In genomic region chr5:48333407-48333806, GRCm38 (mm10) we compare ENCODE assay signal across 25 mouse cellular contexts. TPM values are rescaled to one million over a fixed set of nuclear protein-coding genes. Genes with fewer than 3 reads are reported as not detected.
DNase-seq lines count a peak whose midpoint lies in the region; ATAC-seq and TF ChIP-seq lines count a peak whose summit lies in the region.
"Had no signal": no experiment of that assay in that cellular context is flagged by ENCODE, and none has a peak within 500 bp of the region (broad histone marks: within the 10 kb centered on the region; RNA-seq: fewer than 3 reads in every experiment).

No protein-coding gene starts in this region.

- H3K4me2 ChIP-seq in kidney, embryonic 15.5 days: no peak overlapping the region
- no peak overlapping the region for H3K4me2 ChIP-seq in lung, embryonic 14.5 days
- no peak overlapping the region for H3K4me2 ChIP-seq in midbrain, embryonic 13.5 days (replicated peaks)
- H3K4me2 ChIP-seq: embryonic facial prominence, embryonic 12.5 days; embryonic facial prominence, embryonic 15.5 days; heart, embryonic 12.5 days; heart, embryonic 15.5 days; hindbrain, embryonic 15.5 days had no signal

- 88% methylated on average over 3 of the region's 3 CpGs for WGBS in kidney, embryonic 15.5 days
- 79% methylated on average over 3 of the region's 3 CpGs for WGBS in lung, embryonic 14.5 days
- 89% methylated on average over 3 of the region's 3 CpGs for whole genome bisulfite sequencing in midbrain, embryonic 13.5 days
- 89% methylated on average over 3 of the region's 3 CpGs for WGBS in midbrain, embryonic 10.5 days

- H3K27me3 ChIP-seq in kidney, embryonic 15.5 days: no peaks in the 10 kb centered on the region
- H3K27me3 ChIP-seq in lung, embryonic 14.5 days (ENCODE audit: insufficient read depth, low read length): no peaks in the 10 kb centered on the region
- H3K27me3 ChIP-seq in midbrain, embryonic 13.5 days: peaks cover 64% of the 10 kb centered on the region
- peaks cover 94% of the 10 kb centered on the region for H3K27me3 ChIP-seq in midbrain, embryonic 10.5 days (ENCODE audit: low read depth, poor library complexity, severe bottlenecking)
- H3K27me3 ChIP-seq: embryonic facial prominence, embryonic 12.5 days; embryonic facial prominence, embryonic 15.5 days; heart, embryonic 12.5 days; heart, embryonic 15.5 days; hindbrain, embryonic 15.5 days had no signal

- DNase-seq in kidney, postnatal 4 days: no peak
- no peak for DNase-seq in lung, embryonic 14.5 days
- DNase-seq in lung, postnatal 25 days (ENCODE audit: low spot score): no peak
- no peak for DNase-seq in midbrain, embryonic 10.5 days (ENCODE audit: low spot score)
- DNase-seq in left cerebral cortex, adult 8-10 months (ENCODE audit: low spot score in 2 of 2): no peak
- DNase-seq: cerebellum, adult 11 months; cerebellum, adult 2 months; cerebellum, adult 9-11 months; cerebellum, postnatal 25 days; forebrain, postnatal 0 days; gastrocnemius, adult 2 months; gastrocnemius, postnatal 14 days; heart, adult 18-20 months; heart, postnatal 10 days; heart, postnatal 36 days had no signal

- H3K36me3 ChIP-seq in kidney, embryonic 15.5 days: no peaks in the 10 kb centered on the region
- H3K36me3 ChIP-seq in lung, embryonic 14.5 days (ENCODE audit: insufficient read depth): no peaks in the 10 kb centered on the region
- no peaks in the 10 kb centered on the region for H3K36me3 ChIP-seq in midbrain, embryonic 13.5 days
- no peaks in the 10 kb centered on the region for H3K36me3 ChIP-seq in midbrain, embryonic 10.5 days
- H3K36me3 ChIP-seq: embryonic facial prominence, embryonic 12.5 days; embryonic facial prominence, embryonic 15.5 days; heart, embryonic 12.5 days; heart, embryonic 15.5 days; hindbrain, embryonic 10.5 days; hindbrain, embryonic 15.5 days had no signal

- no peak for TF ChIP-seq CTCF in lung, embryonic 14.5 days (IDR thresholded peaks at IDR 0.05; ENCODE audit: low read depth)

- H3K4me3 ChIP-seq in kidney, embryonic 15.5 days (replicated peaks): no peak overlapping the region
- no peak overlapping the region for H3K4me3 ChIP-seq in lung, embryonic 14.5 days (ENCODE audit: low read depth, low read length)
- no peak overlapping the region for H3K4me3 ChIP-seq in midbrain, embryonic 13.5 days (replicated peaks)
- no peak overlapping the region for H3K4me3 ChIP-seq in midbrain, embryonic 10.5 days
- H3K4me3 ChIP-seq: embryonic facial prominence, embryonic 12.5 days; embryonic facial prominence, embryonic 15.5 days; gastrocnemius, adult 2 months; heart, embryonic 12.5 days; heart, embryonic 15.5 days; hindbrain, embryonic 10.5 days; hindbrain, embryonic 15.5 days had no signal

- no peaks in the 10 kb centered on the region for H3K9me3 ChIP-seq in kidney, embryonic 15.5 days (replicated peaks)
- no peaks in the 10 kb centered on the region for H3K9me3 ChIP-seq in lung, embryonic 14.5 days (ENCODE audit: low read depth, low read length)
- H3K9me3 ChIP-seq in midbrain, embryonic 13.5 days: no peaks in the 10 kb centered on the region
- no peaks in the 10 kb centered on the region for H3K9me3 ChIP-seq in midbrain, embryonic 10.5 days (replicated peaks)
- H3K9me3 ChIP-seq: embryonic facial prominence, embryonic 12.5 days; embryonic facial prominence, embryonic 15.5 days; heart, embryonic 12.5 days; heart, embryonic 15.5 days; hindbrain, embryonic 10.5 days; hindbrain, embryonic 15.5 days had no signal

- no peak overlapping the region for H3K9ac ChIP-seq in kidney, embryonic 15.5 days
- no peak overlapping the region for H3K9ac ChIP-seq in lung, embryonic 14.5 days
- no peak overlapping the region for H3K9ac ChIP-seq in midbrain, embryonic 13.5 days (replicated peaks)
- H3K9ac ChIP-seq: embryonic facial prominence, embryonic 12.5 days; embryonic facial prominence, embryonic 15.5 days; forebrain, postnatal 0 days; heart, embryonic 12.5 days; heart, embryonic 15.5 days; hindbrain, embryonic 15.5 days had no signal

- peaks cover 16% of the 10 kb centered on the region for H3K4me1 ChIP-seq in kidney, embryonic 15.5 days
- 0 out of 2 replicates have a peak, but pooled peaks cover 4% of the 10 kb centered on the region for H3K4me1 ChIP-seq in lung, embryonic 14.5 days (ENCODE audit: insufficient read depth)
- peaks cover 7% of the 10 kb centered on the region for H3K4me1 ChIP-seq in midbrain, embryonic 13.5 days (replicated peaks)
- peaks cover 16% of the 10 kb centered on the region for H3K4me1 ChIP-seq in midbrain, embryonic 10.5 days
- H3K4me1 ChIP-seq: embryonic facial prominence, embryonic 15.5 days; heart, embryonic 12.5 days; heart, embryonic 15.5 days; hindbrain, embryonic 15.5 days had no signal

- peak; percentile 23 for ATAC-seq in kidney, embryonic 15.5 days (replicated peaks; ENCODE audit: low FRiP score)
- ATAC-seq in lung, embryonic 14.5 days (ENCODE audit: insufficient read depth): peak; percentile 67; the same call in 1 of the 2 replicates
- ATAC-seq in midbrain, embryonic 13.5 days: peak; percentile 9; the same call in 1 of the 2 replicates
- ATAC-seq: CD4-positive, CD25-positive, alpha-beta regulatory T cell, adult 4 months; forebrain, embryonic 14.5 days; forebrain, postnatal 0 days had no signal

- no peak overlapping the region for H3K27ac ChIP-seq in kidney, embryonic 15.5 days
- no peak overlapping the region for H3K27ac ChIP-seq in lung, embryonic 14.5 days (ENCODE audit: low read depth)
- no peak overlapping the region for H3K27ac ChIP-seq in midbrain, embryonic 13.5 days
- H3K27ac ChIP-seq in midbrain, embryonic 10.5 days (replicated peaks): no peak overlapping the region
- H3K27ac ChIP-seq: embryonic facial prominence, embryonic 12.5 days; embryonic facial prominence, embryonic 15.5 days; gastrocnemius, adult 2 months; heart, embryonic 15.5 days; hindbrain, embryonic 10.5 days; hindbrain, embryonic 15.5 days had no signal

RNA-seq across cellular contexts. Expression of gene 5730480H06Rik, which starts 5.7 kb away (rescaled TPM):
- polyA plus RNA-seq in kidney, embryonic 15.5 days (2015; fragmentation: Nextera tagmentation; extraction: Ambion mirVana): 23.9 and 27.9 TPM in 2 replicates
- 22.8 and 23.5 TPM in 2 replicates for polyA plus RNA-seq in lung, embryonic 14.5 days (2014; fragmentation: Nextera tagmentation; extraction: Ambion mirVana)
- polyA plus RNA-seq in midbrain, embryonic 13.5 days (2015; fragmentation: Nextera tagmentation; extraction: Ambion mirVana): 20.4 and 20.5 TPM in 2 replicates
- 26.6 and 26.8 TPM in 2 replicates for polyA plus RNA-seq in midbrain, embryonic 10.5 days (2016; fragmentation: Nextera tagmentation; extraction: Ambion mirVana)
- total RNA-seq in left cerebral cortex, adult 8-10 months (2022): 10 to 100 TPM; 13.8 to 19.8 (median 16.4) TPM

Comparison
In these comparisons a context has a peak if more than half of its experiments do, and no peak if none do; other contexts are left out.
1. ATAC-seq: peak in every context shown above with its lines; median percentile 67 in lung, embryonic 14.5 days; 23 in kidney, embryonic 15.5 days; 9 in midbrain, embryonic 13.5 days.